Mouse (Mus musculus): Measurements from ENCODE around the gene Pla2g1b. TPM values are rescaled to one million over a fixed set of nuclear protein-coding genes. Genes with fewer than 3 reads are reported as not detected.
A peak's percentile ranks its signal among the peaks of the same experiment; 100 is the strongest.
"Not testable (repeated sequence)": the region's sequence is repeated elsewhere in the genome, so short reads cannot be mapped to it uniquely, and the experiment has no call there.

The Pla2g1b gene
- total RNA-seq, 2 experiments from 2014 or later, result not detected

GRCm38 (mm10) chr5:115503035-115503434, 37.0 kb downstream of the Pla2g1b start:
- ATAC-seq (replicated peaks; ENCODE audit: poor library complexity), result no peak

GRCm38 (mm10) chr5:115505617-115506016, 39.6 kb downstream of the Pla2g1b start:
- ATAC-seq (replicated peaks; ENCODE audit: poor library complexity), result not testable (repeated sequence)

GRCm38 (mm10) chr5:115506454-115507201, 40.6 kb downstream of the Pla2g1b start, which contains the start of gene Pxn:
Pxn (plus strand) TSS chr5:115506676.
- peak; percentile 92 for ATAC-seq (replicated peaks; ENCODE audit: poor library complexity)

GRCm38 (mm10) chr5:115507267-115507980, 41.4 kb downstream of the Pla2g1b start:
- ATAC-seq (replicated peaks; ENCODE audit: poor library complexity), result no peak

- no peak for ATAC-seq (replicated peaks; ENCODE audit: poor library complexity)
Observed at GRCm38 (mm10) chr5:115507981-115508858, 42.2 kb downstream of the Pla2g1b start.

- ATAC-seq (replicated peaks; ENCODE audit: poor library complexity), result no peak
Observed at GRCm38 (mm10) chr5:115508859-115509147, 42.7 kb downstream of the Pla2g1b start.

- ATAC-seq (replicated peaks; ENCODE audit: poor library complexity), result no peak
Observed at GRCm38 (mm10) chr5:115509321-115509761, 43.3 kb downstream of the Pla2g1b start.

- peak; percentile 29 for ATAC-seq (replicated peaks; ENCODE audit: poor library complexity)
Observed at GRCm38 (mm10) chr5:115509790-115510689, 44.0 kb downstream of the Pla2g1b start.

- ATAC-seq (replicated peaks; ENCODE audit: poor library complexity), result no peak
Observed at GRCm38 (mm10) chr5:115512375-115512774, 46.3 kb downstream of the Pla2g1b start.

GRCm38 (mm10) chr5:115513246-115513645, 47.2 kb downstream of the Pla2g1b start:
- ATAC-seq (replicated peaks; ENCODE audit: poor library complexity), result no peak

GRCm38 (mm10) chr5:115513721-115514120, 47.7 kb downstream of the Pla2g1b start:
- no peak for ATAC-seq (replicated peaks; ENCODE audit: poor library complexity)

GRCm38 (mm10) chr5:115514346-115514745, 48.3 kb downstream of the Pla2g1b start:
- ATAC-seq (replicated peaks; ENCODE audit: poor library complexity), result no peak

GRCm38 (mm10) chr5:115514896-115515587, 49.0 kb downstream of the Pla2g1b start:
- no peak for ATAC-seq (replicated peaks; ENCODE audit: poor library complexity)

- ATAC-seq (replicated peaks; ENCODE audit: poor library complexity), result peak; percentile 81
Observed at GRCm38 (mm10) chr5:115516081-115516907, 50.2 kb downstream of the Pla2g1b start.

- ATAC-seq (replicated peaks; ENCODE audit: poor library complexity), result no peak
Observed at GRCm38 (mm10) chr5:115516908-115517307, 50.8 kb downstream of the Pla2g1b start.

- ATAC-seq (replicated peaks; ENCODE audit: poor library complexity), result no peak
Observed at GRCm38 (mm10) chr5:115517501-115517900, 51.4 kb downstream of the Pla2g1b start.

- not testable (repeated sequence) for ATAC-seq (replicated peaks; ENCODE audit: poor library complexity)
Observed at GRCm38 (mm10) chr5:115518214-115518613, 52.2 kb downstream of the Pla2g1b start.

GRCm38 (mm10) chr5:115520325-115520869, 54.3 kb downstream of the Pla2g1b start:
- no peak for ATAC-seq (replicated peaks; ENCODE audit: poor library complexity)

Measured in megakaryocyte progenitor cell, adult 5-6 weeks (primary cell).